Mouse (Mus musculus) liver, postnatal 0 days (tissue): ENCODE measurements at regions not wholly inside any gene's neighbourhood (a gene's known extent, or its start where the extent isn't known, plus 50 kb on each side); places are given as distances from the start of the nearest gene placed in this dataset. TPM values are rescaled to one million over a fixed set of nuclear protein-coding genes. Genes with fewer than 3 reads are reported as not detected.

Experiments
- ATAC-seq: fragments of 200-750 bp; cut with Nextera tagmentation; 2 replicates; pipeline ENCODE4 v1.8.0; 2017; ENCODE audit warnings: mild to moderate bottlenecking, moderate library complexity
- DNase-seq: peaks from one replicate; pipeline ENCODE4 v3.0.0-alpha.2; 2016
- H3K27ac ChIP-seq: fragments of 300-500 bp; sonication (generic); 2 replicates; pipeline ENCODE4 v1.5.1; 2014; ENCODE audit warnings: antibody characterized with exemption, moderate library complexity, mild to moderate bottlenecking, low read depth
- H3K27me3 ChIP-seq: fragments of 300-500 bp; sonication (generic); 2 replicates; pipeline ENCODE4 v1.6.1; 2014; ENCODE audit warnings: low read length, control low read depth, mixed read lengths; ENCODE audit not compliant: insufficient read depth
- H3K36me3 ChIP-seq: fragments of 300-500 bp; sonication (generic); replicated peaks from 2 replicates; pipeline ENCODE4 v1.6.1; 2014; ENCODE audit warnings: mild to moderate bottlenecking, control low read depth, low read length, moderate library complexity, mixed read lengths; ENCODE audit not compliant: insufficient read depth
- H3K4me1 ChIP-seq: fragments of 300-500 bp; sonication (generic); 2 replicates; pipeline ENCODE4 v1.6.1; 2014; ENCODE audit warnings: antibody characterized with exemption, mild to moderate bottlenecking, control low read depth; ENCODE audit not compliant: insufficient read depth
- H3K4me2 ChIP-seq: fragments of 300-500 bp; sonication (generic); 2 replicates; pipeline ENCODE4 v1.6.1; 2014; ENCODE audit warnings: low read depth, mild to moderate bottlenecking, low read length, moderate library complexity, mixed read lengths
- H3K4me3 ChIP-seq: fragments of 300-500 bp; sonication (generic); 2 replicates; pipeline ENCODE4 v1.5.1; 2014; ENCODE audit warnings: low read depth, low read length
- H3K9ac ChIP-seq: fragments of 300-500 bp; sonication (generic); replicated peaks from 2 replicates; pipeline ENCODE4 v1.6.1; 2014; ENCODE audit warnings: mild to moderate bottlenecking, moderate library complexity
- H3K9me3 ChIP-seq: fragments of 300-500 bp; sonication (generic); 2 replicates; pipeline ENCODE4 v1.6.1; 2016; ENCODE audit warnings: mild to moderate bottlenecking, control low read depth, low read length, mixed read lengths
- CTCF ChIP-seq: sonication (generic); IDR thresholded peaks from 2 replicates; pipeline ENCODE4 v1.5.1; 2016; ENCODE audit warnings: antibody characterized with exemption, low read depth
- EP300 ChIP-seq: IDR thresholded peaks from 2 replicates; pipeline ENCODE4 v1.6.1; 2016; ENCODE audit warnings: antibody characterized with exemption, low read depth, mild to moderate bottlenecking
- WGBS: fragments of 180-500 bp; shearing (Covaris S2); extraction: QIAGEN DNeasy Blood & Tissue Kit; methylation state at CpG from one replicate; pipeline ENCODE4 v1.1.7; 2014; ENCODE audit not compliant: insufficient replicate concordance; 5-methylcytosine and 5-hydroxymethylcytosine counted together
- microRNA-seq: library from miRNA; unstranded; fragments of <30 nt; microRNA quantifications from one replicate; pipeline ENCODE4, GENCODE M21; 2016

GRCm38 (mm10) chr3:34974371-34974770, 324.2 kb downstream of the Sox2 start:
- H3K4me2 ChIP-seq, result no peak overlapping the region
- no peaks in the 10 kb centered on the region for H3K4me1 ChIP-seq
- H3K9me3 ChIP-seq, result no peaks in the 10 kb centered on the region
- no peak overlapping the region for H3K4me3 ChIP-seq
- TF ChIP-seq EP300, result no peak
- TF ChIP-seq CTCF, result no peak
- no peak for DNase-seq
- H3K27me3 ChIP-seq, result no peaks in the 10 kb centered on the region
- no peak overlapping the region for H3K9ac ChIP-seq
- WGBS, result 72% methylated on average over 7 of the region's 7 CpGs
- H3K36me3 ChIP-seq, result no peaks in the 10 kb centered on the region
- H3K27ac ChIP-seq, result no peak overlapping the region
- no peak for ATAC-seq

Small RNAs in the stretch of these regions (microRNA-seq; reads per million reads assigned to microRNA genes)
- not detected for gene Mir6378
